Mouse (Mus musculus) layer of hippocampus, adult 8-10 months (tissue): Measurements from ENCODE around the gene Rnase12. TPM values are rescaled to one million over a fixed set of nuclear protein-coding genes. Genes with fewer than 3 reads are reported as not detected.

ENCODE experiments used
- DNase-seq, 2 experiments: peaks; one replicate each; pipeline ENCODE4 v3.0.0; 2022; ENCODE audit warnings: low spot score in 2 of 2
- total RNA-seq, 4 experiments: library from RNA; stranded (reverse); gene quantifications; 2 replicates each; pipeline ENCODE4 v1.2.4; 2022

Gene Rnase12
- total RNA-seq, 4 experiments from 2014 or later: not detected

DNA sequence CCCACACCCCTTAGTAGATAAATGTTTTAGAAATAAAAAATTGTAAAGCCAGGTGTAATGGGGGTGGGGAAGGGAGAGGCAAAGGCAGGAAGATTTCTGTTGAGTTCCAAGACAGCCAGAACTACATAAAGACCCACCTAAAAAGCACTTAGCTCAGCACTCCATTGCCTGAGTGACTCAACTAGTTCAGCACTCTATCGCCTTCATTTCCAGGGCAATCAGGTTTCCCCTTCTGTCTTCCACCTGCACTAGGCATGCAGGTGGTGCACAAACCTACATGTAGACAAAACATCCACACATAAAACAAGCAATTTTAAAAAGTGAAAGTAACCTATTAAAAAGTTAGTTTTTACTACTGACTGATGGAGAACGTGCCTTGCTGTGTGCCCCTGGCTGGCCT lies 27.6 kb upstream of the Rnase12 start:
- no peak for DNase-seq

DNA sequence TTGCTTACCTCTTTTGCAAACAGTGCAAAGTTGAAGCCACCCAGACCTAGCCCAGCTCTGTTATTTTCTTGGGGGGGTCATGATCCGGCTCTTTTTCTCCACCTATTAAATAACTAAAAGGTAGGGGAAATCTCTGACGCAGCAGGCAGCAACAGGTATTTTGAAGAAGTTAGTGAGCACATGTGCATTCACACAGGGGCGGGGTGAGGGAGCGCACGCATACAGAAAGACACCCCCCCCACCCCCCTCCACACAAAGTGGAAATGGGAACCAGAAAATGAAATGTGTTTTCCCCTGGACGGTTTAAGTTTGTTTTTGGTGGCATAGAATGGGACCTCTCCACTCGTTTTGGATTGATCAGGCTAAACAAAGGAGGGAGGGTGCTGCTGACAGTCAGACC lies 26.3 kb upstream of the Rnase12 start:
- DNase-seq: no peak

DNA sequence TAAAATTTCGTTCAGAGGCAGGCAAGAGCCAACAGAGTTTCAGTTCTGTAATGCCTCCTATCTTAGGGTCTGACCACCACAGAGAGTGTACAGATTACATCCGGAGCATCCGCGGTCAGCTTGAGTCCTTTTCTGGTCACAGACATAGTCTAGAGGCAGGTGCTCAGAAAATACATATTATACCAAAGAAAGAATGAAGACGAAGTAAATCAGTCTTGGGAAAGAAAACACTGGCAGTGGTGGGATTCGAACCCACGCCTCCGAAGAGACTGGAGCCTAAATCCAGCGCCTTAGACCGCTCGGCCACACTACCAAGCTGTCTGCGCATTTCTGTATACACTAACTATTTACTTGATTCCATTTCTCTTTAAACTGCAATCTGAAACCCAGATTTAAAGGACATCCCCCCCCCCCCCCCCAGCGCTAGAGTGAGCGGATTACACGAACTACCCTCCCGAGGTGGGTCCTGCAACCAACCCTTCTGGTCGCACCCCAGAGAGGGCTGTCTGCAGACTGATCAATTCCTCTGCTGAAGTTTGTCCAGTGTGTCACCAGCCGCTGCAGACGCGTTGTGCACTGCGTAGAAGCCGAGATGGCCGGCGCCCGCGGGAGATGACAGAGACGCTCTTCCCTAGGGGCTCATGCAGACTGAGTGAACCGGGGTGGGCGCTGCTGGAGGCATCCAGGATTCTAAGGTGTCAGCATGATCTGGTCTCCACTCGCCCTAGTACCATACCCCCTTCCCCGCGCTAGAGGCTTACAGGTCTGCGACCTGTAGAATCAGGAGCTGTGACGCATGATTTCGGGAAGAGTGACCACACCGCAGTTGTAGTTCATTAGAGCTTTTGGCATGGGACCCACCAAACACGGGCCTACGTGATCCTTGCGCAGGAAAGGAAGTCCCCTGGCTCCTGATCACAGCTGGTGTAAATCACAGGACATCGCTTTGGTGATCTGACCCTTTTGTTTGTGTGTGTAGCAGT lies 25.4 kb upstream of the Rnase12 start:
- peak in 1 of 2 experiments; percentile 79 for DNase-seq

DNA sequence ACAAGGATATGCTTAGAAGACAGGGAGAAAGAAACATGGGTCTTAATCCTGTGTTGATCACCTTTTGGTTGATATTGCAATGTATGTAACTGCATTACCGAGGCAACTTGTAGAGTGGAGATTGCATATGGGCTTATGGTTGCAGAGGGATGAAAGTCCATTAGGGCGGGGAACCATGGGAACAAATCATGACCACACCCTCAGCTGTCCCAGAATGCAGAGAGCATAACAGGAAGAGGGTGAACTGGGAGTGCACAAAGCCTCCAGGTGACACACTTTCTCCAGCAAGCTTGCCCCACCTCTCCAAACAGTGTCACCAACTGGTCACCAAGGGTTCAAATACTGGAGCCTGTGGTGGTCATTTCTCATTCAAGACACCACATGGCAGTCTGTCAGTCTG lies 23.6 kb upstream of the Rnase12 start:
- DNase-seq: no peak

DNA sequence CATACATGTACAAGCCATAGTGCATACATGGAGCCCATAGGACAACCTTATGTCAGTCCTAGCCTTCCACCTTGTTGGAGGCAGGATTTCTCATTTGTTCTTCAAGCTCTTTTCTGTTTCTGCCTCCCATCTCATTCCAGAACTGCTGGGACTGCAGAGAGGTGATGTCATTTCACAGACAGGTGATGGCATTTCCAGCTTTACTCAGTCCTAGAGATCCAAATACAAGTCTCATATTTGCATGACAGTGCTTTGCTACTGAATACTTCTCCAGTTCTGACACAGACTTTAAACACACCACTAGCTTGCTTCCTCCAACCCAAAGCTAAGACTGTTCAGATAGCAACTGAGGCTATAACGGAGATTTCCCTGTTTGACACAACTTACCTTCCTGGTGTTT lies 21.7 kb upstream of the Rnase12 start:
- DNase-seq: no peak

DNA sequence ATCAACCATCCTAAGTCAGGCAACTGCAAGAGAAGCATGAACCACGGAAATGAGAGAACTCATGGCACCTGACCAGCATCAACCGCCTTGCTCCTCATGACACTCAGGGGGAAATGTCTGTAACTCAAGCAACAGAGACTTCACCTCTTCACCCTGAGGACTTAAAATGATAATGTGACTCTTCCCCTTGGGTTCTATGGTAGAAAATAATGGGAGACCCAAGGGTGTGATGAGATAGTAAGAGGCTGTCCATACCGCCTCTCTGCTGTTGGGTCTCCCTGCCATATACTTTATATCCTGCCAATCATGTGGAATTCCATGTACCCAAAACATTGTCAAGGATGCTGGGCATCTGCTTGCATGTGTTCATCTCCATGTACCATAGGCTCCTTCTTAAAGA lies 16.9 kb upstream of the Rnase12 start, which contains the start of gene Olfr750:
Gene Olfr750, minus strand, starts transcription at position 101 of the 400 bp plus-strand sequence.
- DNase-seq: no peak

DNA sequence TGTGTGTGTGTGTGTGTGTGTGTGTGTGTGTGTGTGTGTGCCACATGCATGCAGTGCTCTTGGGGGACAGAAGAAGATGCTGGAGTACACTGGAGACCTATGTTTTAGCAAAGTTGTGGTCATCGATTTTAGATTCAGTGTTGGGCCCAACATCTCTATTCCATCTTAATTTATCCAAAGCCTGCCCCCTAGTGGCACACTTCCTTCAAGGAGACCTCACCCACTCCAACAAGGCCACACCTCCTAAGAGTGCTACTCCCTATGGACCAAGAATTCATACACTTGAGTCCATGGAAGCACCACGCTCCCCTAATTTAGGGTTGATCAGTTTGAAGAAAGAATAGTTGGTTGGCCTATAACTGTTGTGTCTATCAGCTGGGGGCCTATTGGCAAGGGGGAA lies 12.2 kb upstream of the Rnase12 start:
- DNase-seq: no peak

DNA sequence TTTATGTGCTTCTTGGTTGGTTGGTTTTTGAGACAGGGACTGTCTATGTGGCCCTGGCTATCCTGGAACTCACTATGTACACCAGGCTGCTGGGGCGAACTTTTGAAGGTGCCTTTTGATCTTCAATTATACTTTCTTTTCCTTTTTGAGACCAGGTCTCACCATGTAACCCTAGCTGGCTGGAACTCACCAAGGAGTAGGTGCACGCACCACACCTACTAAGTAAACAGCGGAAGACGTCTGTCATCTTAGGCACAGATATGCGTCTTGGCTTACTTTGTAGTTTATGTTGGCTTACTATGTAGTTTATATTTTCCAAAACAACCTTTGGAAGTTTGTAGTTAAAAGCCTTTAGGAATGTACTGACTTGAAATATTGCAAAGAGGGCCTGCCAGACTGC lies 11.5 kb upstream of the Rnase12 start:
- no peak for DNase-seq

DNA sequence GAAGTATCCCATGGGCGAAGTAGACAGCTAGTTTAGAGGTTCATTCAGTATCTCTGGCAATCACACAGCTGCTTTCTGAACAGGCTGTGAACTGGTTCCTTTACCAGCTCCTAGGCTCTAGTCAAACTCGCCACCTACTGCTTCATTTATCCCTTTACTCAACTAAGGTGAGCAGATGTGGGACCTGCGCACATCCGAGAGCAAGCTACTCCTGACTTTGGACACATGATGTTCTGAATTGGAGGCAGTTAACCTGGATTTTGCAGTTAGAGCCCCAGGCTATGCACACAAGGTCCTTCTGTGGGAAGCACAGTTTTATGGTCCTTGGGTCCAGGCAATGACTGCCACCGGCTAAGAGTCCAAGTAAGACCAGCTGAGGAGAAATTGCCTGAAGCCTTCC lies 3.3 kb upstream of the Rnase12 start:
- DNase-seq: no peak

DNA sequence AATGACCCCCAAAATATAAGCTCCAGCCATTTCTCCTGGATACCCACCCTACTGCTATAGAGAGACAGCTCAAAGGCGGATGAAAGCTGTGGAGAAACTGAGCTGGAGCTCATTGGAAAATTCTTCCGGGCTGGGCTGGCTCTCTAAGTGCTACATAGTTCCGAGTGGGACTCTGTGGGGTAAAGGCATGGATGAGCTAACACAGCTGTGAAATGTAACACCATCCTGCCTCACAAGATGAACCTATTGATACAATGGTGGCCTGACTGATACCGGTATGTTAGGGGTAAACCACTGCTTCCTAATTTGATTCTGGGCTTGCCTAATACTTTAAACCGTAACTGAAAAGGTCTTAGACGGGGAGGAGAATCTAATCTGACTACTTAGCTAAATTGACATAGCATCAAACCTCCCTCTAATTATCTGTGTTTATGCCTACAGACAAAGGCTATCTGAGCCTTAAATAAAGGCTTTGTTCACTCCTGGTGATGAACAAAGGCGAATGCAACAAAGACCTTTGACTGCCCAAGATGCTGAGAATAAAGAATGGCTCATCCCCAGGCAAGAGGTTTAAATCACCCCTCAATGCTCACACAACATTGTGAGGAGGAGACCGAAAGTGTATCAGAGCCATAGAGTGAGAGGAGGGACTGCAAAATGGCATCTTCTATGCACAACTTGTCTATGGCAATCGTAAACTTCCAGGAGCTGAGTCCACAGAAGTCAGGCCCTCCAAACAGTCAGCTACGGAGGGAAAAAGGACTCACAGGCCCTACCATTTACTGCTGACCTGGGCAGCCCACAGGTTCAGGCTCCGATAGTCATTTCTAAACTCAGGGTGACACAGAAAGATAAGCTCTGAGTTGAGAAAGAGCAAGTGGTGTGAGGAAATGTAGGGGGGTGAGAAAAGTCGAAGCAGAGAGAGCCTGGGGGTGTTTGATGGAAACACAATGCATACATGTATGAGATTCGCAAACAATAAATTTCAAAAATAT lies 2.9 kb downstream of the Rnase12 start:
- DNase-seq: no peak

DNA sequence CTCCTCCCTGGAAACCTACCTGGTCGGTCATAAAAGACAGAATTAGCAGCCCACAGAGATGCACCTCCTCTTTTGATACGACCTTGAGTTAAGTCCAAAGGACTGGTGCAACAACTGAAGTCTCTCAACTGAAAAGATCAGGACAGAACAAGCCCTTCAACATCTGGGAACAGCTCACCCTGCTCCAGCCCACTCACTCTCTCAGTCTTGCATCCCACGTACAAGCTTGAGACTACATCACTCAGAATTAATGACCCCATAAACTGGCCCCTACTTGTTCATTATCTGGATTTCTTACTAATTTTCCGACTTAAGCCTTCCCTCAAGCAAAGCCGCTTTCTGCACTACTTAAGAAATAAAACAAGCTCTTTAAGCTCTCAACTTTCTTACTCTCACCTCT lies 4.3 kb downstream of the Rnase12 start:
- DNase-seq: no peak

DNA sequence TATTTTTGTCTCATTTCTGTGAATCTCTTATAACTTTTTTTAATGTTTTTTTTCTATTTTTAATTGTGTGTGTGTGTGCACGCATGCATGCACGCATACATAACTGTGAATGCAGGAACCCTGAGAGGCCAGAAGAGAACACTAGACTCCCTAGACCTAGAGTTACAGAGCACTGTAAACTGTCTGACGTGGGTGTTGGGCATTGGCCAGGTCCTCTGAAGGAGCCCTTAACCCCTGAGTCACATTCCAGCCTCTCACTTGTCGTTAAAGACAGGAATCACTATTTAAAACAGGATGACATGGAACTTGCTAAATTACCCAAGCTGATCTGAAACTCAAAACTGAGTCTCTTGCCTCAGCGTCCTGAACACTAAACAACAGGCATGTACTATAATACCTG lies 5.5 kb downstream of the Rnase12 start:
- DNase-seq: no peak

DNA sequence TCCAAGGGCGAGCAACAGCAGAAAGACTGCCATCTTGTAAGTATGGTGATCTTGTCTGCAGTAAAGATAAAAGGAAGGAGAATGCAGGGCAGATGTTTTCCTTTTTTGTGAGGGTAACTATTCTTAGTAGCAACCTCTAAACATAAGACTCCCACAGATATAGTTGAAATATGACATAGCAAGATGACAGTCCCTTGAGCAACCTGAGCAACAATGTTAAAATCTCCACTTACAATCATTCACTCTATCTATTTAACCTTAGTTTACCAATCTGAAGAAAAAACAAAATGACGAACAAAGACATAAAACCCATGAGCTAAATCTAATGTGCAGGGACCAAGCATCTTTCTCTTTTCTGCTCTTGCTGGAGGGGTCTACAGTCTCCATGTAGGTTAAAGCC lies 7.4 kb downstream of the Rnase12 start, which contains the start of gene Rnase11:
Gene Rnase11, minus strand, starts transcription at position 101 of the 400 bp plus-strand sequence.
- DNase-seq: no peak

DNA sequence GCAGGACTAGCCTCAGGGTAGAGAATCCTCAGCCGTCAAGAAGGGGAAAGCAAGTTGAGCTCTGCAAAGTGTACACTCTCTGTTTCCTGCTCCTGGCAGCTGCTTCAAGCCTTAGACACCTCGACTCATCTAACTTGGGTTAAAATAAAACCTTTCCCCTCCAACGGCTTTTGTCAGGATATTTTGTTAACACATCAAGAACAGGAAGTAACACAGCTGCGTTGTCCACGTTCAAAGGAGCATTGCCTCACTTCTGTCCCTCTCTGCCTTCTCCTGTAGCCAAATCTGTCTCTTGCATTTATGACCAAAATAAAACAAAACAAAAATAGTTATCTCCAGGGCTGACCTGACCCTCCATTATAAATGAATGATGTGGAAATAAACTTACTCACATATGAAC lies 9.6 kb downstream of the Rnase12 start:
- DNase-seq: no peak

DNA sequence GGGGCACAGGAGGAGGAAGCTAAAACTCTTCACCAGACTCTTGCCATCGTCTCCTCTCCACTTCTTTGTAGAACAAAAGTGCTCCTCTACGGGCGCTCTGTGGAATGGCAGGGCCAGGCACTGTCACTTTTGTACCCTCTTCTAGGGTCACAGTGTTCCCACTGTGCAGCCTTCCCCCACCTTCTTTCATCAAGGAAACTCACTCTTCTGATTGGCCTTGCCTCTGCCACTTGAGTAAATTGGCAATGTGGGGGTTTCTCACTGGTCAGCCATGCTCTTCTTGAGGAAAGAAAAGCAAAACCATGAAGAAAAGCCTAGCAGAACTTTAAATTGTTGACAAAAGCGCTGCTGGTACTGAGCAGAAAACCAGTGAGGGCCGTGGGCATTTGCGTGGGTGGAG lies 15.7 kb downstream of the Rnase12 start, which contains the start of gene Rnase9:
Gene Rnase9, minus strand, starts transcription at position 101 of the 400 bp plus-strand sequence.
- DNase-seq: no peak

DNA sequence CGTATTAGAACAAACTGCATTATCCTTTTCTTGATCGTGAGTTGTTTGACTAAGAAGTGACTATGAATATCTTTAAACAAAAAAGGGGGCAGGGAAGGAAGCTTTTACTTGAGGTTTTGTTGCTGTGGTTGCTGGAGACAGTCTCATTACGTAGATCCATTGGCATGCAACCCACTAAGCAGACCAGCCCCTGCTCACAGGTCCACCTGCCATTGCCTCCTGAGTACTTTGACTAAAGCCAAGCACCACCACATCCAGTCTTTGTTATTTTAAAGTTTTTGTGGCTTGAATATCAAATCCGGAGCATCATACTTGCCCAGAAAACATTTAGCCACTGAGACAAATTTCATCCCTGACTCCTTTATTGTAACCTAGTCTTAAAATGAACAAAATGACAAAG lies 21.2 kb downstream of the Rnase12 start:
- no peak for DNase-seq

DNA sequence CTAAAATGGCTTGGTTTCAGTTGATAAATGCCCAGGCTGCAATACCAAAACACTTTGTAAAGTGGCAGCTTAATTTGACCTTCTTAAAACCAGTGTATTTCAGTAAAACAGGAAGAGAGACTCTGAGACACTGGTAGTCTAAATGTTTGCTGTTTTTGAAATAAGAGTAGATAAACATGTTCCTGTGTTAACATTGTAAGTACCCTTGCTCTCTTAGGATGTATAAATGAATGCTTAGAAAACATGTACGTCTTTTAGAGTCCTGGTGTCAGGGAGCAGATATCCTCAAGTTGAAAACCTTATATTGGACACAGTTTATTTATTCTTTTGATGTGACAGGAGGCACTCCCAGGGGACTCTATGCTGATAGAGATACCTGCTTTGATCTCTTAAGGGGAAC lies 22.3 kb downstream of the Rnase12 start:
- no peak for DNase-seq

DNA sequence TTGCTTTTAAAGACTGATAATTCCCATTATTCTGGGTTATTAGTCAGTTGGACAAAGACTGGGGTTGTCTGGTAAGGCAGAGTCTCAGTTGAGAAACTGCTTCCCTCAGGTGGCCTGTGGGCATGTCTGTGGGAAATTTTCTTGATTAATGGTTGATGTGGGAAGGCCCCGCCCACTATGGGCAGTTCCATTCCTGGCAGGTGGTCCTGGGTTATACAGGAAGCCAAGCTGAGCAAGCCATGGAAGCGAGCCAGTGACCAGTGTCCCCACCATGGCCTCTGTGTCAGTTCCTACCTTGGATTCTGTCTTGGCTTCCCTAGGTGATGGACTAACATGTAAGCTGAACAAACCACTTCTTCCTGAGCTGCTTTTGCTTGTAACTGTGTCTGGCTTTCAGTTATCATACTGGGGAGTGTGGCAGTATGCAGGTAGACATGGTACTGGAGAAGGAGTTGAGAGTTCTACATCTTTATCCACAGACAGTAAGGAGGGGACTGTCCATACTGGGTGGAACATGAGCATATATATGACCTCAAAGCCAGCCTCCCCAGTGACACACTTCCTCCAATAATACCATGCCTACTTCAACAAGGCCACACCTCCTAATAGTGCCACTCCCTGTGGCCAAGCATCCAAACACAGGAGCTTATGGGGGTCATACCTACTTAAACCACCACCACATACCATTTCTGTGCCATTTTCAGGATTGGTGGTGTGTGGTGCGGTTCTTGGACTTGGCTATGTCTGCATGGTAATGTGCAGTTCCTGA lies 29.9 kb downstream of the Rnase12 start:
- no peak for DNase-seq

DNA sequence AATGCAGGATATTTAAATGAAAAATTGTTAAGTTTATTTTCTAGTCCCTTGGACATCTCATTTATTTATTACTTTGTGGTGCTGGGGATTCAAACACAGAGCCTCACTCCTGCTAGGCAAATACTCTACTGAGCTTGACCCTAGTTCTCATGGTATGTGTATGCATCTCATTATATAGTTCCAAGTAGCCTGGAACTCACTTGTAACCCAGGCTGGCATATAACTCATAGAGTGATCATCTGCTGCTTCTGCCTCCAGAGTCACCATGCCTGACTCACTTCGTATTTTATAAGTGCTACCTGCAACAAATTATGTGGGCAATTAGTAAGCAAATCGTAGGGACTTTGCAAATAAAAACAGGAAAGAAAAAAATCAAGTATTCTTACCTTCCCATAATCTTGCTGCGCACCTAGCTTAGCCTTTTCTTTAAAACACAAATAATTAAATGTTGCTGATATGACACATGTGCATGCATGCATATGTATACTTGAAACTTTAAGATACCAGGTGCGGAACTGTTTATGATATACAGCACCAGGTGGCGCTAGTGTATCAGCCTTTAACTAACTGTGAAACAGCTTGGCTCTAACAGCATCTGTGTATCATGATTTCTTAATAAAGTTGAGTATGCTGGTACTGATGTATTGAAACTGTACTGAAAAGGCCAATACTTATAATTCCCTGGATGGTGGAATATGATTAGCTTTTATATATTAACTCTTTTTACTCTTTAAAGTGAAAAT lies 30.9 kb downstream of the Rnase12 start:
- peak; percentile 23 to 75 for DNase-seq

DNA sequence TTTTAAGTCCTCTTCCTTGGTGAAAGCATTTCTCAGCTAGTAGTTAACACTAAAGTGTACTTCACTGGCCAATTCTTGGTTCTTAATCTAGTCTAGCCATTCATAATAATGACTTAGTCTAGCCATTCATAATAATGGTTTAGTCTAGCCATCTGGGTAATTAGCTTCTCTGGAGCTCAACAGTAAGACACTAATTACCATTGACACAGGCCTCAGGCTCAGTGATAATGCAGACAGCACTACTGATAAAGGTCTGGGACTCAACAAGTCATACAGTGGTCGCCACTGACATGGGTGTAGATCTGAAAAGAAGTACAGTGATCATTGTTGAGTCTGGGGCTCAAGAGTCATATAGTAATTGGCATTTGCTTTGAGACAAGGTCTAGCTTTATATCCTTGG lies 32.6 kb downstream of the Rnase12 start:
- DNase-seq: no peak
